Comparison of ENCODE assay signal across 13 mouse cellular contexts in the genomic region with DNA sequence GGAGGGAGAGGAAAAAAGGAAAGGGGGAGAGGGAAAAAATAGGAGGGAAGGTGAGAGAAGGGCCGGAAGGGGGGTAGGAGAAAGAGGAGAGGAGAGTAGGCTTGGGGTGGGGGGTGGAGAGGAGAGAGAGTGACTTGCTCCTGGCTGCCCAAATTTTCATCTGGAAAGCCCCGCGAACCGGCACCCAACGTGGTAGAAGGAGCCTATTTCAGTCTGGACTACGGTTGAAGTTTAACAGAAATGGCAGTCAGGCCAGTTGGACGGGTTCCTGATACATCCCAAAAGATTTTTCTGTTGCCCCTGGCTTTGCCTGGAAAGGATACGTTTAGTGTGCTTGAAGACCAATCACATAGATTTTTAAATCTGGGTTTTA. TPM values are rescaled to one million over a fixed set of nuclear protein-coding genes. Genes with fewer than 3 reads are reported as not detected.
A peak's percentile ranks its signal among the peaks of the same experiment; 100 is the strongest.
DNase-seq lines count a peak whose midpoint lies in the region; ATAC-seq and TF ChIP-seq lines count a peak whose summit lies in the region.
"Had no signal": no experiment of that assay in that cellular context is flagged by ENCODE, and none has a peak within 500 bp of the region (broad histone marks: within the 10 kb centered on the region; RNA-seq: fewer than 3 reads in every experiment).

No protein-coding gene starts in this region.

- 4% methylated on average over 8 of the region's 8 CpGs for WGBS in embryonic facial prominence, embryonic 15.5 days
- WGBS in kidney, embryonic 15.5 days = under 1% methylated on average over 8 of the region's 8 CpGs
- 2% methylated on average over 8 of the region's 8 CpGs for WGBS in midbrain, embryonic 11.5 days
- WGBS in heart, embryonic 11.5 days (ENCODE audit: insufficient replicate concordance) = under 1% methylated on average over 8 of the region's 8 CpGs

- peak; percentile 27 for DNase-seq in brain, embryonic 14.5 days (ENCODE audit: low read depth)
- DNase-seq in midbrain, embryonic 11.5 days (ENCODE audit: low spot score, missing footprints) = peak; percentile 93
- no peak for DNase-seq in left cerebral cortex, adult 11 months (ENCODE audit: low spot score)
- DNase-seq in thymus, postnatal 36 days = no peak
- DNase-seq: heart, postnatal 4 days; layer of hippocampus, postnatal 36 days; lung, postnatal 4 days; thymus, adult 2 months had no signal

- H3K4me3 ChIP-seq in embryonic facial prominence, embryonic 15.5 days (replicated peaks) = peak overlapping the region; percentile 50
- peak overlapping the region; percentile 46 for H3K4me3 ChIP-seq in kidney, embryonic 15.5 days (replicated peaks)
- no peak overlapping the region for H3K4me3 ChIP-seq in midbrain, embryonic 11.5 days (ENCODE audit: low read depth, low read length)
- H3K4me3 ChIP-seq in heart, embryonic 11.5 days (ENCODE audit: low read depth, low read length) = no peak overlapping the region

- TF ChIP-seq POLR2A in brain, embryonic 14.5 days (IDR thresholded peaks at IDR 0.05; ENCODE audit: borderline replicate concordance, extremely low read depth, insufficient read depth, insufficient read length, poor library complexity, severe bottlenecking) = no peak

- no peak for ATAC-seq in embryonic facial prominence, embryonic 15.5 days (ENCODE audit: insufficient number of reproducible peaks, low FRiP score, low TSS enrichment, low read depth)
- ATAC-seq in kidney, embryonic 15.5 days (replicated peaks; ENCODE audit: low FRiP score) = peak; percentile 30
- no peak for ATAC-seq in midbrain, embryonic 11.5 days (ENCODE audit: low FRiP score)
- ATAC-seq in heart, embryonic 11.5 days (replicated peaks; ENCODE audit: insufficient number of reproducible peaks, low FRiP score, low TSS enrichment) = no peak
- ATAC-seq in activated CD4-positive, CD25-positive, alpha-beta regulatory T cell, adult 4 months = no peak

- H3K27ac ChIP-seq in embryonic facial prominence, embryonic 15.5 days (replicated peaks) = peak overlapping the region; percentile 78
- H3K27ac ChIP-seq in kidney, embryonic 15.5 days = peak overlapping the region; percentile 81
- no peak overlapping the region for H3K27ac ChIP-seq in midbrain, embryonic 11.5 days (ENCODE audit: low read depth, low read length)
- H3K27ac ChIP-seq in heart, embryonic 11.5 days (ENCODE audit: low read depth, low read length) = no peak overlapping the region

- no peak for TF ChIP-seq CTCF in brain, embryonic 14.5 days (IDR thresholded peaks at IDR 0.05; ENCODE audit: borderline replicate concordance, extremely low read depth, insufficient read depth, insufficient read length)

- no peak overlapping the region for H3K9ac ChIP-seq in embryonic facial prominence, embryonic 15.5 days
- no peak overlapping the region for H3K9ac ChIP-seq in kidney, embryonic 15.5 days
- H3K9ac ChIP-seq in midbrain, embryonic 11.5 days (ENCODE audit: low read length) = no peak overlapping the region; the same call in 1 of the 2 replicates
- no peak overlapping the region for H3K9ac ChIP-seq in heart, embryonic 11.5 days (ENCODE audit: low read depth, low read length)

- no peaks in the 10 kb centered on the region for H3K4me1 ChIP-seq in embryonic facial prominence, embryonic 15.5 days
- peaks cover 13% of the 10 kb centered on the region for H3K4me1 ChIP-seq in kidney, embryonic 15.5 days
- peaks cover 5% of the 10 kb centered on the region; the same call in 1 of the 2 replicates for H3K4me1 ChIP-seq in midbrain, embryonic 11.5 days (ENCODE audit: control insufficient read depth, insufficient read depth, low read length)
- no peaks in the 10 kb centered on the region for H3K4me1 ChIP-seq in heart, embryonic 11.5 days (ENCODE audit: control insufficient read depth, insufficient read depth, low read length)

- H3K36me3 ChIP-seq in embryonic facial prominence, embryonic 15.5 days = no peaks in the 10 kb centered on the region
- no peaks in the 10 kb centered on the region for H3K36me3 ChIP-seq in kidney, embryonic 15.5 days
- no peaks in the 10 kb centered on the region for H3K36me3 ChIP-seq in midbrain, embryonic 11.5 days (ENCODE audit: control insufficient read depth, insufficient read depth, low read length)
- H3K36me3 ChIP-seq in heart, embryonic 11.5 days (ENCODE audit: control insufficient read depth, insufficient read depth, low read length) = no peaks in the 10 kb centered on the region

- no peaks in the 10 kb centered on the region for H3K9me3 ChIP-seq in embryonic facial prominence, embryonic 15.5 days (replicated peaks)
- no peaks in the 10 kb centered on the region for H3K9me3 ChIP-seq in kidney, embryonic 15.5 days (replicated peaks)
- no peaks in the 10 kb centered on the region for H3K9me3 ChIP-seq in midbrain, embryonic 11.5 days (ENCODE audit: control insufficient read depth, low read length)
- no peaks in the 10 kb centered on the region for H3K9me3 ChIP-seq in heart, embryonic 11.5 days (replicated peaks; ENCODE audit: control insufficient read depth, low read length)

- H3K4me2 ChIP-seq in embryonic facial prominence, embryonic 15.5 days (replicated peaks) = peak overlapping the region; percentile 47
- peak overlapping the region; percentile 55 for H3K4me2 ChIP-seq in kidney, embryonic 15.5 days
- no peak overlapping the region for H3K4me2 ChIP-seq in midbrain, embryonic 11.5 days
- H3K4me2 ChIP-seq in heart, embryonic 11.5 days = no peak overlapping the region

- peaks cover 46% of the 10 kb centered on the region for H3K27me3 ChIP-seq in embryonic facial prominence, embryonic 15.5 days
- H3K27me3 ChIP-seq in kidney, embryonic 15.5 days = peaks cover 84% of the 10 kb centered on the region
- peaks cover 82% of the 10 kb centered on the region for H3K27me3 ChIP-seq in midbrain, embryonic 11.5 days (ENCODE audit: control insufficient read depth, insufficient read depth, low read length)
- peaks cover 71% of the 10 kb centered on the region for H3K27me3 ChIP-seq in heart, embryonic 11.5 days (ENCODE audit: control insufficient read depth, insufficient read depth, low read length)

RNA-seq across cellular contexts. Expression of a gene that starts 2.3 kb away (rescaled TPM):
- 71.9 and 125 TPM in 2 replicates for polyA plus RNA-seq in brain, embryonic 14.5 days (2012; rRNA removed)
- 50.3 and 51.9 TPM in 2 replicates for polyA plus RNA-seq in embryonic facial prominence, embryonic 15.5 days (2015; fragmentation: Nextera tagmentation; extraction: Ambion mirVana)
- 55.7 and 57.6 TPM in 2 replicates for polyA plus RNA-seq in kidney, embryonic 15.5 days (2015; fragmentation: Nextera tagmentation; extraction: Ambion mirVana)
- 34.0 and 37.0 TPM in 2 replicates for polyA plus RNA-seq in midbrain, embryonic 11.5 days (2014; fragmentation: Nextera tagmentation; extraction: Ambion mirVana)
- 0.48 and 1.3 TPM in 2 replicates for polyA plus RNA-seq in heart, embryonic 11.5 days (2014; fragmentation: Nextera tagmentation; extraction: Ambion mirVana)
- not detected for polyA plus RNA-seq in activated CD4-positive, CD25-positive, alpha-beta regulatory T cell, adult 4 months (2017; shearing (Covaris generic))
- polyA plus RNA-seq: spleen, adult 2 months had no signal

Comparison
In these comparisons a context has a peak if more than half of its experiments do, and no peak if none do; other contexts are left out.
1. DNase-seq: peak in brain, embryonic 14.5 days (single experiment) and midbrain, embryonic 11.5 days (single experiment); none in left cerebral cortex, adult 11 months (single experiment) and thymus, postnatal 36 days (0 of 2).
2. H3K27ac ChIP-seq: peak in embryonic facial prominence, embryonic 15.5 days (single experiment) and kidney, embryonic 15.5 days (single experiment); none in midbrain, embryonic 11.5 days (single experiment) and heart, embryonic 11.5 days (single experiment).
3. H3K4me2 ChIP-seq: peak in embryonic facial prominence, embryonic 15.5 days (single experiment) and kidney, embryonic 15.5 days (single experiment); none in midbrain, embryonic 11.5 days (single experiment) and heart, embryonic 11.5 days (single experiment).
4. H3K4me3 ChIP-seq: peak in embryonic facial prominence, embryonic 15.5 days (single experiment) and kidney, embryonic 15.5 days (single experiment); none in midbrain, embryonic 11.5 days (single experiment) and heart, embryonic 11.5 days (single experiment).
5. RNA of a gene that starts 2.3 kb away (polyA plus RNA-seq): 71.9 to 125 TPM in brain, embryonic 14.5 days, 55.7 to 57.6 TPM in kidney, embryonic 15.5 days, 50.3 to 51.9 TPM in embryonic facial prominence, embryonic 15.5 days and 34.0 to 37.0 TPM in midbrain, embryonic 11.5 days; 0.48 to 1.3 TPM in heart, embryonic 11.5 days and not detected in activated CD4-positive, CD25-positive, alpha-beta regulatory T cell, adult 4 months; every median in the first group is over 10 times any median in the second.